Mouse (Mus musculus): Measurements from ENCODE around the gene Tbc1d22a.

The Tbc1d22a gene

DNA sequence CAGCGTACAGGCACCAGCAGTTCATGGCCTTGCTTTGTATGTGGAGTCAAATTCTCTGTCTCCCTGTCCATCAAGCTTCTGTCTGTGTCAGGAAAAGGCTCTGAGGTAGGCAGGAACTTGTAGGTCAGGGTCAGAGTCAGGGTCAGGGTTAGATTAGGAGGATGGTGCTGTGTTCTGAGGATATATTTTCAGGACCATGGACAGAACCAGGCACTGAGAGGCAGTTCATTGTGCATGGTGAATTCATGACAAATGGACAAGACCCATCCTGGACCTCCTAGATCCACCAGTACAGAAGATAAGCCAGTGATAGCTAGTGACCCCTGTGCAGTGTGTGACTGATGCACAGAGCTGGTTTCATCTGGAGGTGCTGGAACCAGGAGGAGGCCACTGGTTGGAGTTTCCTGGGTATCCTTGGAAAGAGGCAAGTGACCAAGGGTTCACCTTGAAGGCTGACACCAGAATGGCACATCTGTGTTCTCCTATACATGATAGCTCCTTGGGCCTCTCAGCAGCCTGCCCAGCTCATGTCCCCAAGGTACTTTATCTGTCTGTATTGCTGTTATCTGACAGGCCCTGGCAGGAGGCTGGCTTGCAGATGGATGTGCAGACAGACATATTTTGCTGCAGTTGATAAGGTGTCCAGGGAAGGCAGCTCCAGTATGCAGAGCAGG, 330.0 kb downstream of the Tbc1d22a start:
- no peak for ATAC-seq (ENCODE audit: insufficient number of reproducible peaks, low FRiP score, low TSS enrichment)

All from cerebellum, adult (tissue).